Mouse (Mus musculus) fibroblast of lung, adult 2 months (primary cell): Measurements from ENCODE around the gene C77080.
"Not testable (repeated sequence)": the region's sequence is repeated elsewhere in the genome, so short reads cannot be mapped to it uniquely, and the experiment has no call there.

Experiments used
- DNase-seq: peaks from one replicate; pipeline ENCODE4 v3.0.0-alpha.2; 2011; ENCODE audit warnings: low read depth

C77080 gene

GRCm38 (mm10) chr4:129218569-129219175 lies 42.5 kb downstream of the C77080 start:
- DNase-seq = peak; percentile 61

- not testable (repeated sequence) for DNase-seq
These were observed 48.7 kb downstream of the C77080 start for GRCm38 (mm10) chr4:129212486-129212885.

GRCm38 (mm10) chr4:129211461-129211860 lies 49.7 kb downstream of the C77080 start:
- peak; percentile 33 for DNase-seq

GRCm38 (mm10) chr4:129209504-129209903 lies 51.7 kb downstream of the C77080 start:
- DNase-seq = no peak

- DNase-seq = no peak
These were observed 54.4 kb downstream of the C77080 start for GRCm38 (mm10) chr4:129206792-129207191.

- DNase-seq = peak; percentile 99
These were observed 56.5 kb downstream of the C77080 start for GRCm38 (mm10) chr4:129204655-129205054.

GRCm38 (mm10) chr4:129197514-129197913 lies 63.7 kb downstream of the C77080 start:
- DNase-seq = no peak

GRCm38 (mm10) chr4:129194280-129194679 lies 66.9 kb downstream of the C77080 start:
- DNase-seq = no peak

- DNase-seq = no peak
These were observed 69.5 kb downstream of the C77080 start for GRCm38 (mm10) chr4:129191691-129192090.

GRCm38 (mm10) chr4:129190538-129190937 lies 70.7 kb downstream of the C77080 start:
- no peak for DNase-seq

- peak; percentile 92 for DNase-seq
These were observed 71.4 kb downstream of the C77080 start, which contains the start of the genes S100pbp and Yars for GRCm38 (mm10) chr4:129189542-129190519. Gene S100pbp, minus strand, starts transcription at chr4:129189727. Gene Yars, plus strand, starts transcription at chr4:129189760.

GRCm38 (mm10) chr4:129188803-129189541 lies 72.2 kb downstream of the C77080 start:
- DNase-seq = no peak

- no peak for DNase-seq
These were observed 73.1 kb downstream of the C77080 start for GRCm38 (mm10) chr4:129188041-129188659.

- no peak for DNase-seq
These were observed 81.6 kb downstream of the C77080 start for GRCm38 (mm10) chr4:129179560-129179959.

- DNase-seq = no peak
These were observed 88.7 kb downstream of the C77080 start for GRCm38 (mm10) chr4:129172529-129172928.
